Mouse (Mus musculus) erythroblast, adult 5-6 weeks (primary cell): ENCODE results near the gene Nmt1. TPM values are rescaled to one million over a fixed set of nuclear protein-coding genes. Genes with fewer than 3 reads are reported as not detected.
A peak's percentile ranks its signal among the peaks of the same experiment; 100 is the strongest.

Experiments
- ATAC-seq: replicated peaks from 2 replicates; pipeline ENCODE4 v1.8.0; 2016; ENCODE audit warnings: moderate number of reproducible peaks, mild to moderate bottlenecking, moderate TSS enrichment, inconsistent platforms; ENCODE audit not compliant: poor library complexity, low FRiP score, severe bottlenecking
- total RNA-seq, 2 experiments: library from RNA; stranded (forward) in 1 of 2; stranded (reverse) in 1 of 2; fragments of 150-400 nt in 1 of 2; fragments of 200-764, 138-1000 nt in 1 of 2; gene quantifications; 2 replicates each; pipeline versions ENCODE4 v1.2.3 to v1.2.4; 2015 to 2017; ENCODE audit warnings: low replicate concordance in 2 of 2

The Nmt1 gene
- total RNA-seq, 2 experiments from 2014 or later = 16.9 to 31.3 TPM

- ATAC-seq = no peak
Measured at GRCm38 (mm10) chr11:103036881-103037465, 9.0 kb downstream of the Nmt1 start.

DNA sequence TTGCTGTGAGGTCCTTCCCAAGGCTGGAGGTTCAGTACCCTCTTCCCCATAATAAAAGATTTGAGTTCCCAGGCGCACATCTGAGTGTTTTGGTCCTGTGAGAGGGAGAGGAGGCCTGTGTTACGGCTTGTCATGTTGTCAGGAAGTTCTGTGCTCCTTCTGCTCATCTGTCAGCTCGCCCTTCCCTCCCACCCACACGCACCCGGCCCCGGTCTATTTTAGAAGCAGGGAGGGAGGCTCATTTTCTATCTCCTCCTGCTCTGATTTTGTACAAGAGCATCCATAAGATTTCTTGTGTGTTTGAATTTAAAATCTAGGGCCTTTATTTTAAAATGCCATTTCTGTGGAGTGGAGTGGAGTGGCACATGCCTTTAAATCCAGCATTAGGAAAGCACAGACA lies 10.0 kb downstream of the Nmt1 start:
- ATAC-seq = no peak

DNA sequence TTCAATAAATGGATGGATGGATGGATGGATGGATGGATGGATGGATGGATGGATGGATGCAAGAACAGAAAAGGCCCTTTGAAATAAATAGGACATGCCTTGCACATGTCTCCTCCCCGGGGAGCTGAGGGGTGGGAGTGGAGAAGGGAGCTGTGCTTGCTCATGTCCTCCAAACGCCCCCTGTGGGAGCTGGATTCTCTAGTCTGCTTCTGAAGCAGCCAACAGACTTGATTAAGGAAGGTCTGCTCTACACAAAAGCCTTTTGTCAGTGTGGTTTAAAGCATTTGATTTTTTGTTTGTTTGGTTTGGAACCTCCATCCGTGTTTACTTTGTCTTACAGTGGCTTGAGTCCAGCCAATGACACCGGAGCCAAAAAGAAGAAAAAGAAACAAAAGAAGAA lies 14.8 kb downstream of the Nmt1 start:
- ATAC-seq = no peak

DNA sequence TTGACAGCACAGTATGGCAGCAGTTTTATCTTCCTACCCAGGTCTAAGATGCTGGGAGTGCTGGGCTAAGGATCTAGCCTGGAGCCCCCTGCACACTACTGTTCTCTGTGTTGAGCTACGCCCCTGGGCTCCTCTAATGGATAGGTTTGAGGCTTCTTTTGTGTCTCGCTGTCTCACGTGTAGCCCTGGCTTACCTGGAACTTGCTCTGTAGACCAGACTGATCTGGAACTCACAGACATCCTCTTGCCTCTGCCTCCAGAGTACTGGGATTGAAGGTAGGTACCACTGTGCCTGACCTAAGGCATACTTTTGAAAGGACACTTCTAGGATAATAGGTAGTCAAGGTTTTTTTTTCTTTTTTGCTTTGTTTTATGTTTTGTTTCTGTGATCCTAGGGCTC lies 16.0 kb downstream of the Nmt1 start:
- no peak for ATAC-seq

- ATAC-seq = no peak
Measured at GRCm38 (mm10) chr11:103046286-103046685, 18.3 kb downstream of the Nmt1 start.

DNA sequence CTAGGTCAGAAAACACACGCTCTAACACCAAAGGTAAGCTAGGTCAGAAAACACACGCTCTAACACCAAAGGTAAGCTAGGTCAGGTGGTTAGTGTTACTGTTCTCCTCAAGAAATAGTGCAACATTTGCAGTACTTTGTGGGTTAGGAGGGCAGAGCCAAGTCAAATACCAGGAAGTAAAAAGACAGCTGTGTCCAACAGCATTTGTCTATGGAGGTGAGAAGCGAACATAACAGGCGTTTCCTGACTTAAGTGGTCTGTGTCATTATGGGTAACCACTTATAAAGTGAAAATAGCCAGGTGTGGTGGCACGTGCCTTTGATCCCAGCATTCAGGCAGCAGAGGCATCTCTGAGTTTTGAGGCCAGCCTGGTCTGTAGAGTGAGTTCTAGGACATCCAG lies 21.6 kb downstream of the Nmt1 start:
- no peak for ATAC-seq

- ATAC-seq = no peak
Measured at GRCm38 (mm10) chr11:103050153-103050552, 22.2 kb downstream of the Nmt1 start.

DNA sequence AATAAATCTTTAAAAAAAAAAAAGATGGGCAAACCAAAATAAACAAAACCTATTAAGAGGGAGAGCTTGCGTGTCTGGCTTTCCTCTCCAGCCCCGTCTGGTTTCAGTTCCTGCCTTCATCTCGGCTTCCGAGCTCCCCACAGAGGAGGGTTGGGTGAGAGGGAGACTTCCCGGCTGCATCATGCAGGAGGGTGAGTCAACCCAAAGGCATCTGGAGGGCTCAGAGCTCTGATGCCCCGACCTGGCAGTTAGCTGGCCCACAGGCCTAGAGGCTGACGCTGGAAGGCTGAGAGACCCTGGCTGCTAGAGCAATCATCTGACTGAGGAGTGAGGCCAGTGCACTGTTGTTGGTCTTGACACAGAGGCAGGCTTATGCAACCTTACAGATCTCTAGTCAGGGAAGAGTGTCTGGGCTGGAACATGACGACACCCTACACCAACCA lies 23.3 kb downstream of the Nmt1 start:
- no peak for ATAC-seq

DNA sequence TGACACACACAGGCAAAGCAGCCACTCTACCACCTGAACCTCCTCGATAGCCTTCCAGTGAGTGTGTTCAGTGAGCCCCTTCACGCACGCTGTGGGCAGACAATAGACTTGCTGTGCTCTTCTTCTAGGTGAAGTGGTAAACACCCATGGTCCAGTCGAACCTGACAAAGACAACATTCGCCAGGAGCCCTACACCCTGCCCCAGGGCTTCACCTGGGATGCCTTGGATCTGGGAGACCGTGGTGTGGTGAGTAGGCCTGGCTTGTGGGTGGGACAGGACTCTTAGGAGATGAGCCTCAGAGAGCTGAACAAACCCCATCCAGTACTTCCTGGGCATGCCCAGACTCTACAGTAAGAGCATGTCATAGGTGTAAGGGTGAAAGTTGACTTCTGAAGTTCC lies 24.1 kb downstream of the Nmt1 start:
- no peak for ATAC-seq

DNA sequence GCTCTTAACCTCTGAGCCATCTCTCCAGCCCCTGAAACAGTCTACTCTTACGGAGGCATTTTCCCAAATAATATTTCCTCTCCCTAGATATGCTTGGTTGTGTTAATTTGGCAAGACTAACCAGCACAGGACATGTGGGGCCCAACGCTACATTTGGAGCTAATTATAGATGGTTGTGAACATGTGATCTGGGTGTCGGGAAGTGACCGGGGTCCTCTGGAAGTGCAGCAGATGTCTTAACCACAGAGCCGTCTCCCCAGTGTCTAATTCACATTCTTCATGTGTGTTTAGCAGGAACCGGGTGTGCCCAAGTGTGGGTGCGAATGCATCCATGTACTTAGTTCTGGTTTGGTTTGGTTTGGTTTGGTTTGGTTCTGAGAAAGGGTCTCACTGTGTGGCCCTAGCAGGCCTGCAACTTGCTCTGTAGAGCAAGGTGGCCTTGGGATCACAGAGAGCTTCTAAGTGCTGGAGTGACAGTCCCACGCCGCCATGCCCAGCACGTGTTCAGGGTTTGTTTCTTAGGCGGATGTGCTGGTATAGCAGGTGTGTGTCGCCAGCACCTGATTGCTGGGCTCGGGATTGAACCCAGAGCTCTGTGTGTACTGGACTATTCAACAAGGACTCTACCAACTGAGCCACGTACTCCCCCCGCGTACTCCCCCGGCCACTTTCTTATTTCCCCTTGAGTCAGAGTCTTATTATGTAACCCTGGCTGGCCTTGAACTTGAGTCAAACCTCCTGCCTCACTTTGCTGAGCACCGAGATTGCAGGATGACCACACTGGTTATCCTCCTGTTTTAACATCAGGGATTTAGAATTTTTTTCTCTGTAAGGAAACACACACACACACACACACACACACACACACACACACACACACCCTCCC lies 25.4 kb downstream of the Nmt1 start:
- ATAC-seq = no peak

DNA sequence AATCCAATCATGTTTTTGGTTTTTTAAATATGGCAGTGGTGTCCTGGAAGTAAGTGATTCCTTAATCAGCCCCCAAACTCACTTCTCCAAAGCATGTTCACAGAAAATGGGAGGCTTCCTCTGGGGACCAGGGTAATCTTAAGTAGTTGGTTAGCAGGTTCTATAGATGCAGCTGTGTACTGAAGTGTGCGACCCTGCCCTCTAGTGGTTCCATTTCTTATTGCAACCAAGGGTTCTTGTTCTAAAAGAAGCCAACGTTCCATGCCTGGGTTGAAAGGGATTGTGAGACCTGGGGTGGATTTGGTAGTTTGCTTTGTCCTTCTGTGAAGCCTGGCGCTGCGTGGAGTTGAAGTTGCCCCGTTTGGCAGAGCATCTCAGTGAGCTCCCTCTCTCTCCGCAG lies 26.8 kb downstream of the Nmt1 start:
- peak; percentile 81 for ATAC-seq

DNA sequence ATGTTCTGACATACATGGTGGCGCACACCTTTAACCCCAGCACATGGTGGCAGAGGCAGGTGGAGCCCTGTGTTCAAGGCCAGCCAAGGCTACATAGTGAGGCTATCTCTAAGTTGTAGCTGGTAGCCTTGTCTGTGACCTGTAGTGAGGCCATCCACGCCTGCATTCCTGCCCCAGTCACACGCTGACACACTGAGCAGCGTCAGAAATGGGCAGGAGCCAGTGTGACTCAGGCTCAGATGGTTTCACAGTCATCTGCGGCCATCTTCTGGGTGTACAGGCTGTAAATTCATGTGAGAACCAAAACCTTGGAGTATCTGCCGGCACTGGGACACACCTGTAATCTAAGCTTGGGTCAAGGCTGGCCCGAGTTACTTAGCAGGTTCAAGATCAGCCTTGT lies 28.6 kb downstream of the Nmt1 start:
- ATAC-seq = no peak

DNA sequence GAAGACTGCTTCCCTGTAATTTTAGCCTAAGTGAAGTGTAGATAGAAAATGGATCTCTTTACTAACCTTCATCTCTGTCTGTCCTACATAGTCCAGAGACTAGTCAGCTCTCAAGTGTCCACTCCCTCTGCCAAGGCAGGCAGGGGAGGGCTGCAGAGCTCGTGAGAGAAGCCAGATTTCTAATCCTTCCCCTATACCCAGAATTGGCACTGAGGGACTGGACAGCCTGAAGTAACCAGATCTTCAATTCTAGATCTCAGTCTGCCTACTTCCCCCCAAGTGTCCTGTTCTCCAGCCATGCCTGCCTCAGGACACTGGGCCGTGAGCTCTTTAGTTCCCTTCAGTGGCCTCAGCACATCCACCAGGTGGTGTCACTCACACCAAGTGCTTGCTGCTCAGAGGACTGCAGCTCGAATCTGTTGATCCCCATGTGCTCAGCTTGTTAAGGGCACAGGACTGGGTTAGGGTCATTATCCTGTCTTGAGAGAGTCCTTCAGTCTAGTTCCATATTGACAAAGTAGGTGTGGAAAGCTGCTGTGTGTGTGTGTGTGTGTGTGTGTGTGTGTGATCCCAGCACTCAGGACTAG lies 30.6 kb downstream of the Nmt1 start:
- no peak for ATAC-seq

GRCm38 (mm10) chr11:103066191-103067050 lies 38.4 kb downstream of the Nmt1 start:
- ATAC-seq = no peak

DNA sequence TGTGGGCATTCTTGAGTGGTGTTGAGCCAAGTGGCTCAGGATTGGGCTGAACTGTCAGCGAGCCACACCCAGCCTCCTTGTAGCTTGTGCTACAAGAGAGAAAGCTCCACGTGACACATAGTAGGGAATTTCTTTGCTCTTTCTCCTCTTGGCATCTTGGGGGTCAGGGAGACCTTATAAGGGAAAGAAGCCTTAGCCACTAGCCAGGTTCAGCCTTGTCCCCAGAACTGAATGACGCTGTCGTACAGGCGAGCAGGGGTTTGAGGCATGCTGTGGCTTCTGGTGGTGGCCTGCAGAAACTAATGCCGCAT lies 39.0 kb downstream of the Nmt1 start:
- no peak for ATAC-seq

DNA sequence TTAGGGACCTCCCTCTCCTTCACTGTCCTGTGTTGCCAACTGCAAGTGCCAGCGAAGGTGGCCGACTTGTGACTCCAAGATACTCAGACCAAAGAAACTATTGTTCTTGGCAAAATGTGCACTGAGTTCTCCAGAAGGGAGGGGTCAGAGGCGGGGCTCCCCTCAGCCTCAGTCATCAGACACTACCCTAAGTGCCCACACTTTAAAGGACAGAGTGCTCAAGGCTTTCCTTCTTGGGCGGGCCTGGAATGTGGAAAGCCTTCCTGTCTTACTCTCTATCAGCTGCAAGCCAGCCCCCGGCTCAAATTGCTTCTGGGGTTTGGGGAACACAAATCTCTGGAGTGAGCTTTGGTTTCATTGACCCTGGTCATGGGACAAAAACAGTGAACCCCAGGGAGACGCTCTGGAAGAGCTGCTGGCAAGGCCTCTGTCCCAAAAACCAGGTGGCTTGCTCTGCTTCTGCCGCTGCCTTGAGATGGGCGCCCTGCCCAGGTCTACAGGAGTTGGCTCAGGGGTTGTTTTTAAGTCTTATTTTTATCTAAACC lies 39.5 kb downstream of the Nmt1 start:
- no peak for ATAC-seq

GRCm38 (mm10) chr11:103068272-103068671 lies 40.3 kb downstream of the Nmt1 start:
- ATAC-seq = no peak

GRCm38 (mm10) chr11:103068884-103069283 lies 40.9 kb downstream of the Nmt1 start:
- no peak for ATAC-seq

DNA sequence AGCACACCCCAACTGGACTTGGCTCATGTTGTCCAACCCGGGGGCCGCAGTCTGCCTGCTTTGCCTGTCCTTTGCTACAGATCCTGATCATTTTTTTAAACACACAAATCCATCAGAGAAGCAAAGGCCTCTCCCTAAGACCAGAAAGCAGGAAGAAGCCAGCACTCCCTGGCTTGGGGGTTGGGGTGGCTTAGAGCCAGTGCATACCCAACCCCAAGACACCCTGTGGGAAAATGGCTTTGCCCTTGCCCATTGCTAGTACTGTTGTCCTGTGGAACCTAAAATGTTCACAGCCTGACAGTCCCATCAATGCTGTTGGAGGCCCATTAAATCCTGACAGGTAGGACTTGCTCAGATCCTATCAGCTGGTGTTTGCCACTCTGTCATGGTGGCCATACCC lies 41.7 kb downstream of the Nmt1 start:
- ATAC-seq = no peak

DNA sequence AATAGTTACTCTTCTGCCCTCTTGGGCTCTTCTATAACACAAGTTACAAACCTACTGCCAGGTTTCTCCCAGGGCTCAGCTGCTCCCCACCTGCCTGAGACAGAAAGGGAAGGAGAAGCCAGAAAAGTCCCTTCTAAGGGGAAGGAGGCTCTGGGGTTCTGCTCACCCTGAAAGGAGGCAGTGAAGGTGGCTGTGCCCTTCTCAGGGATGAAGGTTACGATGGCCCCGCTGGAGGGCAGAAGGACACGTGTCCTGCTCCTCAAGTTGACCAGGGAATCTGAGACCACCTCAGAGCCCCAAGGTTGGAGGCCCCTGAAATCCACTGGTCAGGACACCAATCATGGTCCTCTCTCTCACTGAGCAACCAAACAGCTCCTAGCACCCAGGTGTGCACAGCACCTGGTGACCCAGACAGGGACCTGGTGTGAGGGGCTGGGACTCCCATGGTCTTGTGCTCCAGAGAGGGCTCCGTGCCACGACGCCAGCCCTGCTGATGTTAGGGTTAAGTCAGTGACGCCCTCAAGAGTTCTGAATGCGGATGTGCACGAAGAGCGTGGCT lies 42.4 kb downstream of the Nmt1 start:
- ATAC-seq = no peak
